Mouse (Mus musculus) heart, embryonic 15.5 days (tissue): ENCODE data around the gene Ubash3b. TPM values are rescaled to one million over a fixed set of nuclear protein-coding genes. Genes with fewer than 3 reads are reported as not detected.

Experiments
- ATAC-seq: fragments of 200-750 bp; cut with Nextera tagmentation; replicated peaks from 2 replicates; pipeline ENCODE4 v1.8.0; 2017; ENCODE audit warnings: low read depth, moderate TSS enrichment; ENCODE audit not compliant: insufficient number of reproducible peaks, insufficient read depth, low FRiP score
- H3K27ac ChIP-seq: fragments of 300-500 bp; sonication (generic); 2 replicates; pipeline ENCODE4 v1.5.1; 2015; ENCODE audit warnings: mild to moderate bottlenecking, inconsistent platforms
- H3K27me3 ChIP-seq: fragments of 300-500 bp; sonication (generic); 2 replicates; pipeline ENCODE4 v1.6.1; 2015; ENCODE audit warnings: inconsistent platforms
- H3K36me3 ChIP-seq: fragments of 300-500 bp; sonication (generic); 2 replicates; pipeline ENCODE4 v1.6.1; 2015; ENCODE audit warnings: mild to moderate bottlenecking, inconsistent platforms
- H3K4me1 ChIP-seq: fragments of 300-500 bp; sonication (generic); replicated peaks from 2 replicates; pipeline ENCODE4 v1.6.1; 2015; ENCODE audit warnings: inconsistent platforms
- H3K4me2 ChIP-seq: fragments of 300-500 bp; sonication (generic); 2 replicates; pipeline ENCODE4 v1.6.1; 2015; ENCODE audit warnings: inconsistent platforms, mild to moderate bottlenecking, moderate library complexity
- H3K4me3 ChIP-seq: fragments of 300-500 bp; sonication (generic); 2 replicates; pipeline ENCODE4 v1.5.1; 2015; ENCODE audit warnings: mild to moderate bottlenecking, inconsistent platforms
- H3K9ac ChIP-seq: fragments of 300-500 bp; sonication (generic); 2 replicates; pipeline ENCODE4 v1.6.1; 2015; ENCODE audit warnings: mild to moderate bottlenecking, inconsistent platforms
- H3K9me3 ChIP-seq: fragments of 300-500 bp; sonication (generic); replicated peaks from 2 replicates; pipeline ENCODE4 v1.6.1; 2016; ENCODE audit warnings: inconsistent platforms
- WGBS: fragments of 180-500 bp; shearing (Covaris S2); methylation state at CpG from one replicate; pipeline ENCODE4 v1.1.7; 2015; ENCODE audit warnings: mixed read lengths; 5-methylcytosine and 5-hydroxymethylcytosine counted together
- polyA plus RNA-seq: library from polyadenylated mRNA; unstranded; fragments of >200 nt; fragmentation: Nextera tagmentation; extraction: Ambion mirVana; gene quantifications from 2 replicates; pipeline ENCODE4 v1.2.1, GENCODE M21; 2015

Gene Ubash3b
- polyA plus RNA-seq, 1 experiment from 2014 or later = 6.8 TPM

- Histone ChIP-seq H3K9ac (no peak overlapping the region), H3K4me1 (peaks cover 43% of the 10 kb centered on the region)
- 67% methylated on average over 6 of the region's 6 CpGs for WGBS
Measured at GRCm38 (mm10) chr9:41083386-41084055, 78.0 kb downstream of the Ubash3b start.

GRCm38 (mm10) chr9:41082891-41083290, 78.6 kb downstream of the Ubash3b start:
- 54% methylated on average over 3 of the region's 3 CpGs for WGBS
- H3K4me2 ChIP-seq = no peak overlapping the region
- H3K36me3 ChIP-seq = no peaks in the 10 kb centered on the region
- H3K27ac ChIP-seq = no peak overlapping the region
- ATAC-seq = no peak
- no peak overlapping the region for H3K9ac ChIP-seq
- H3K9me3 ChIP-seq = no peaks in the 10 kb centered on the region
- H3K27me3 ChIP-seq = no peaks in the 10 kb centered on the region
- H3K4me1 ChIP-seq = peaks cover 47% of the 10 kb centered on the region
- no peak overlapping the region for H3K4me3 ChIP-seq

More at GRCm38 (mm10) chr9:41083386-41084055, 78.0 kb downstream of the Ubash3b start:
- Histone ChIP-seq H3K36me3 (no peaks in the 10 kb centered on the region), H3K4me2 (no peak overlapping the region), H3K9me3 (no peaks in the 10 kb centered on the region), H3K27ac (peak overlapping the region; percentile 61), H3K27me3 (no peaks in the 10 kb centered on the region), H3K4me3 (no peak overlapping the region)
- no peak for ATAC-seq

GRCm38 (mm10) chr9:41080877-41081276, 80.6 kb downstream of the Ubash3b start:
- H3K4me1 ChIP-seq = peaks cover 47% of the 10 kb centered on the region

GRCm38 (mm10) chr9:41079428-41080155, 81.9 kb downstream of the Ubash3b start:
- H3K36me3 ChIP-seq = no peaks in the 10 kb centered on the region
- H3K27ac ChIP-seq = no peak overlapping the region
- no peak for ATAC-seq
- peaks cover 41% of the 10 kb centered on the region for H3K4me1 ChIP-seq
- H3K9ac ChIP-seq = no peak overlapping the region
- H3K4me2 ChIP-seq = no peak overlapping the region
- no peak overlapping the region for H3K4me3 ChIP-seq
- no peaks in the 10 kb centered on the region for H3K27me3 ChIP-seq
- WGBS = 64% methylated on average over 14 of the region's 14 CpGs
- no peaks in the 10 kb centered on the region for H3K9me3 ChIP-seq

More at GRCm38 (mm10) chr9:41080877-41081276, 80.6 kb downstream of the Ubash3b start:
- Histone ChIP-seq H3K9ac (no peak overlapping the region), H3K36me3 (no peaks in the 10 kb centered on the region), H3K27me3 (no peaks in the 10 kb centered on the region), H3K4me2 (no peak overlapping the region), H3K27ac (peak overlapping the region; percentile 8; the same call in 1 of the 2 replicates), H3K9me3 (no peaks in the 10 kb centered on the region), H3K4me3 (no peak overlapping the region)
- 48% methylated on average over 5 of the region's 5 CpGs for WGBS
- ATAC-seq = peak; percentile 69; the same call in 1 of the 2 replicates

GRCm38 (mm10) chr9:41078198-41078597, 83.3 kb downstream of the Ubash3b start:
- Histone ChIP-seq H3K4me2 (no peak overlapping the region), H3K4me1 (peaks cover 38% of the 10 kb centered on the region), H3K4me3 (no peak overlapping the region), H3K9me3 (no peaks in the 10 kb centered on the region), H3K27me3 (no peaks in the 10 kb centered on the region), H3K36me3 (no peaks in the 10 kb centered on the region), H3K27ac (no peak overlapping the region), H3K9ac (no peak overlapping the region)
- 82% methylated on average over 4 of the region's 4 CpGs for WGBS
- ATAC-seq = no peak

GRCm38 (mm10) chr9:41076150-41076549, 85.3 kb downstream of the Ubash3b start:
- Histone ChIP-seq H3K27me3 (no peaks in the 10 kb centered on the region), H3K36me3 (no peaks in the 10 kb centered on the region), H3K27ac (no peak overlapping the region), H3K4me2 (no peak overlapping the region), H3K9me3 (no peaks in the 10 kb centered on the region), H3K9ac (no peak overlapping the region), H3K4me3 (no peak overlapping the region), H3K4me1 (peaks cover 32% of the 10 kb centered on the region)
- WGBS = 70% methylated on average over 4 of the region's 4 CpGs
- no peak for ATAC-seq

GRCm38 (mm10) chr9:41075528-41075927, 86.0 kb downstream of the Ubash3b start:
- Histone ChIP-seq H3K4me2 (no peak overlapping the region), H3K27me3 (no peaks in the 10 kb centered on the region), H3K4me1 (peaks cover 31% of the 10 kb centered on the region), H3K4me3 (no peak overlapping the region), H3K9ac (no peak overlapping the region), H3K27ac (no peak overlapping the region), H3K36me3 (no peaks in the 10 kb centered on the region), H3K9me3 (no peaks in the 10 kb centered on the region)
- no peak for ATAC-seq
- WGBS = 88% methylated on average over 5 of the region's 5 CpGs

GRCm38 (mm10) chr9:41073196-41074009, 88.1 kb downstream of the Ubash3b start:
- peak overlapping the region; percentile 11; the same call in 1 of the 2 replicates for H3K4me2 ChIP-seq
- no peaks in the 10 kb centered on the region for H3K36me3 ChIP-seq
- 61% methylated on average over 19 of the region's 19 CpGs for WGBS
- H3K27ac ChIP-seq = peak overlapping the region; percentile 43; the same call in 1 of the 2 replicates
- peak; percentile 24; the same call in 1 of the 2 replicates for ATAC-seq
- H3K4me3 ChIP-seq = no peak overlapping the region
- H3K4me1 ChIP-seq = peaks cover 40% of the 10 kb centered on the region
- H3K9me3 ChIP-seq = no peaks in the 10 kb centered on the region
- H3K9ac ChIP-seq = no peak overlapping the region
- H3K27me3 ChIP-seq = no peaks in the 10 kb centered on the region

GRCm38 (mm10) chr9:41072786-41073185, 88.7 kb downstream of the Ubash3b start:
- Histone ChIP-seq H3K27me3 (no peaks in the 10 kb centered on the region), H3K36me3 (no peaks in the 10 kb centered on the region), H3K4me3 (no peak overlapping the region), H3K9me3 (no peaks in the 10 kb centered on the region), H3K27ac (peak overlapping the region; percentile 43; the same call in 1 of the 2 replicates), H3K9ac (no peak overlapping the region), H3K4me2 (peak overlapping the region; percentile 11; the same call in 1 of the 2 replicates), H3K4me1 (peaks cover 44% of the 10 kb centered on the region)
- WGBS = 52% methylated on average over 6 of the region's 6 CpGs
- ATAC-seq = 0 out of 2 replicates have a peak, but pooled peaks have one; percentile 51

- Histone ChIP-seq H3K27me3 (no peaks in the 10 kb centered on the region), H3K27ac (no peak overlapping the region), H3K4me2 (no peak overlapping the region), H3K36me3 (no peaks in the 10 kb centered on the region), H3K9me3 (no peaks in the 10 kb centered on the region), H3K4me1 (peaks cover 50% of the 10 kb centered on the region), H3K9ac (no peak overlapping the region), H3K4me3 (no peak overlapping the region)
- no peak for ATAC-seq
- 28% methylated on average over 3 of the region's 3 CpGs for WGBS
Measured at GRCm38 (mm10) chr9:41071906-41072511, 89.5 kb downstream of the Ubash3b start.
